Mouse (Mus musculus) MEL (cell line): Measurements from ENCODE around the gene Fut1. TPM values are rescaled to one million over a fixed set of nuclear protein-coding genes. Genes with fewer than 3 reads are reported as not detected.

Experiments
- DNase-seq: peaks from one replicate; pipeline ENCODE4 v3.0.0; 2011; ENCODE audit warnings: low read depth, low spot score
- H3K27ac ChIP-seq: 2 replicates; pipeline ENCODE4 v1.5.1; 2012; ENCODE audit warnings: low read depth, mild to moderate bottlenecking, control low read depth, low read length, moderate library complexity; ENCODE audit not compliant: control insufficient read depth
- H3K27me3 ChIP-seq, 2 experiments: fragments of 150-350 bp in 1 of 2; sonication (generic) in 1 of 2; 2 replicates each; pipeline ENCODE4 v1.6.1; 2012; ENCODE audit warnings: low read length in 2 of 2, mild to moderate bottlenecking in 2 of 2, improper control_type of control experiment in 1 of 2, moderate library complexity in 1 of 2; ENCODE audit not compliant: insufficient read depth in 2 of 2, control insufficient read depth in 1 of 2
- H3K36me3 ChIP-seq, 2 experiments: 2 replicates each; pipeline ENCODE4 v1.6.1; 2012 to 2014; ENCODE audit warnings: low read length in 2 of 2, improper control_type of control experiment in 1 of 2, inconsistent platforms in 1 of 2, mild to moderate bottlenecking in 1 of 2; ENCODE audit not compliant: insufficient read depth in 2 of 2, control insufficient read depth in 1 of 2
- H3K4me1 ChIP-seq, 2 experiments: fragments of 150-350 bp in 1 of 2; sonication (generic) in 1 of 2; 2 replicates each; pipeline ENCODE4 v1.6.1; 2012; ENCODE audit warnings: low read length in 2 of 2, improper control_type of control experiment in 1 of 2, mild to moderate bottlenecking in 1 of 2; ENCODE audit not compliant: insufficient read depth in 2 of 2, control insufficient read depth in 1 of 2
- H3K4me3 ChIP-seq, 2 experiments: fragments of 150-350 bp in 1 of 2; sonication (generic) in 1 of 2; 2 replicates each; pipeline ENCODE4 v1.5.1; 2012; ENCODE audit warnings: low read depth in 2 of 2, low read length in 2 of 2, mild to moderate bottlenecking in 2 of 2, moderate library complexity in 2 of 2, control low read depth in 1 of 2, improper control_type of control experiment in 1 of 2; ENCODE audit not compliant: control insufficient read depth in 1 of 2, insufficient read depth in 1 of 2
- H3K79me2 ChIP-seq: 2 replicates; pipeline ENCODE4 v1.6.1; 2012; ENCODE audit warnings: mild to moderate bottlenecking, low read length, moderate library complexity; ENCODE audit not compliant: control insufficient read depth, poor library complexity, insufficient read depth
- H3K9ac ChIP-seq: 2 replicates; pipeline ENCODE4 v1.6.1; 2012; ENCODE audit warnings: low read depth, mild to moderate bottlenecking, control low read depth, low read length, moderate library complexity; ENCODE audit not compliant: control insufficient read depth, poor library complexity, severe bottlenecking
- H3K9me3 ChIP-seq: fragments of 150-350 bp; sonication (generic); replicated peaks from 2 replicates; pipeline ENCODE4 v1.6.1; 2012; ENCODE audit warnings: mild to moderate bottlenecking, low read length, improper control_type of control experiment, moderate library complexity; ENCODE audit not compliant: insufficient read depth
- BHLHE40 ChIP-seq: IDR thresholded peaks from 2 replicates; pipeline ENCODE4 v1.6.1; 2012; ENCODE audit warnings: low read depth, mild to moderate bottlenecking, inconsistent platforms, low read length, improper control_type of control experiment, borderline replicate concordance
- CHD2 ChIP-seq: IDR thresholded peaks from 2 replicates; pipeline ENCODE4 v1.6.1; 2011; ENCODE audit warnings: low read length, improper control_type of control experiment
- CTCF ChIP-seq, 3 experiments: IDR thresholded peaks in 2 of 3; conservative IDR thresholded peaks in 1 of 3; 2 replicates each; pipeline ENCODE4 v1.5.1; 2011 to 2012; ENCODE audit warnings: low read length in 3 of 3, low read depth in 2 of 3, mild to moderate bottlenecking in 2 of 3, improper control_type of control experiment in 1 of 3, inconsistent platforms in 1 of 3, mixed read lengths in 1 of 3, moderate library complexity in 1 of 3; ENCODE audit not compliant: control insufficient read depth in 1 of 3, insufficient read depth in 1 of 3, poor library complexity in 1 of 3, severe bottlenecking in 1 of 3
- E2F4 ChIP-seq: IDR thresholded peaks from 2 replicates; pipeline ENCODE4 v1.6.1; 2011; ENCODE audit warnings: low read depth, low read length, improper control_type of control experiment, borderline replicate concordance
- ELF1 ChIP-seq: IDR thresholded peaks from 2 replicates; pipeline ENCODE4 v1.6.1; 2014; ENCODE audit warnings: low read depth, mild to moderate bottlenecking, inconsistent platforms, low read length, improper control_type of control experiment, moderate library complexity
- EP300 ChIP-seq, 2 experiments: IDR thresholded peaks; 2 replicates each; pipeline ENCODE4 v1.6.1; 2011; ENCODE audit warnings: improper control_type of control experiment in 2 of 2, low read length in 2 of 2, low read depth in 1 of 2, mild to moderate bottlenecking in 1 of 2
- ETS1 ChIP-seq: IDR thresholded peaks from 2 replicates; pipeline ENCODE4 v1.6.1; 2012; ENCODE audit warnings: low read depth, mild to moderate bottlenecking, inconsistent platforms, low read length, improper control_type of control experiment, moderate library complexity
- GABPA ChIP-seq: IDR thresholded peaks from 2 replicates; pipeline ENCODE4 v1.6.1; 2012; ENCODE audit warnings: low read depth, mild to moderate bottlenecking, inconsistent platforms, low read length, improper control_type of control experiment, moderate library complexity
- HCFC1 ChIP-seq: IDR thresholded peaks from 2 replicates; pipeline ENCODE4 v1.6.1; 2012; ENCODE audit warnings: low read depth, mild to moderate bottlenecking, inconsistent platforms, low read length, improper control_type of control experiment, moderate library complexity
- JUND ChIP-seq: IDR thresholded peaks from 2 replicates; pipeline ENCODE4 v1.6.1; 2011; ENCODE audit warnings: low read depth, mild to moderate bottlenecking, improper control_type of control experiment, low read length
- KAT2A ChIP-seq: conservative IDR thresholded peaks from 2 replicates; pipeline ENCODE4 v1.6.1; 2012; ENCODE audit warnings: low read depth, low read length, improper control_type of control experiment, inconsistent platforms
- MAFK ChIP-seq: IDR thresholded peaks from 2 replicates; pipeline ENCODE4 v1.6.1; 2011; ENCODE audit warnings: low read depth, mild to moderate bottlenecking, low read length, improper control_type of control experiment, borderline replicate concordance
- MAX ChIP-seq: IDR thresholded peaks from 2 replicates; pipeline ENCODE4 v1.6.1; 2011; ENCODE audit warnings: low read length, improper control_type of control experiment
- MAZ ChIP-seq: IDR thresholded peaks from 2 replicates; pipeline ENCODE4 v1.6.1; 2012; ENCODE audit warnings: low read depth, mild to moderate bottlenecking, inconsistent platforms, low read length, improper control_type of control experiment
- MXI1 ChIP-seq: IDR thresholded peaks from 2 replicates; pipeline ENCODE4 v1.6.1; 2011; ENCODE audit warnings: mild to moderate bottlenecking, low read depth, low read length, improper control_type of control experiment
- MYC ChIP-seq: IDR thresholded peaks from 2 replicates; pipeline ENCODE4 v1.6.1; 2011; ENCODE audit warnings: low read depth, mild to moderate bottlenecking, low read length, improper control_type of control experiment, moderate library complexity
- NELFE ChIP-seq: IDR thresholded peaks from 2 replicates; pipeline ENCODE4 v1.6.1; 2011; ENCODE audit warnings: low read depth, low read length, improper control_type of control experiment
- POLR2A ChIP-seq, 2 experiments: IDR thresholded peaks; 2 replicates each; pipeline ENCODE4 v1.6.1; 2011 to 2012; ENCODE audit warnings: low read length in 2 of 2, mild to moderate bottlenecking in 2 of 2, control low read depth in 1 of 2, improper control_type of control experiment in 1 of 2, low read depth in 1 of 2, moderate library complexity in 1 of 2; ENCODE audit not compliant: control insufficient read depth in 1 of 2, insufficient read depth in 1 of 2, poor library complexity in 1 of 2
- POLR2AphosphoS2 ChIP-seq: IDR thresholded peaks from 2 replicates; pipeline ENCODE4 v1.6.1; 2011; ENCODE audit warnings: low read length, improper control_type of control experiment
- POLR2AphosphoS5 ChIP-seq: IDR thresholded peaks from 2 replicates; pipeline ENCODE4 v1.6.1; 2012; ENCODE audit warnings: low read depth, borderline replicate concordance, mild to moderate bottlenecking, inconsistent platforms, low read length, moderate library complexity, mixed read lengths
- RAD21 ChIP-seq: IDR thresholded peaks from 2 replicates; pipeline ENCODE4 v1.6.1; 2011; ENCODE audit warnings: mild to moderate bottlenecking, low read depth, low read length, improper control_type of control experiment
- RCOR1 ChIP-seq: IDR thresholded peaks from 2 replicates; pipeline ENCODE4 v1.6.1; 2012; ENCODE audit warnings: low read depth, mild to moderate bottlenecking, inconsistent platforms, low read length, improper control_type of control experiment
- SIN3A ChIP-seq: IDR thresholded peaks from 2 replicates; pipeline ENCODE4 v1.6.1; 2012; ENCODE audit warnings: low read length, improper control_type of control experiment, inconsistent platforms
- SMC3 ChIP-seq: IDR thresholded peaks from 2 replicates; pipeline ENCODE4 v1.6.1; 2011; ENCODE audit warnings: low read depth, low read length, improper control_type of control experiment
- TAL1 ChIP-seq: IDR thresholded peaks from 2 replicates; pipeline ENCODE4 v1.6.1; 2012; ENCODE audit warnings: mild to moderate bottlenecking, inconsistent platforms, low read length, moderate library complexity, mixed read lengths
- TBP ChIP-seq: IDR thresholded peaks from 2 replicates; pipeline ENCODE4 v1.8.0; 2011; ENCODE audit warnings: low read depth, low read length, improper control_type of control experiment
- TCF12 ChIP-seq: IDR thresholded peaks from 2 replicates; pipeline ENCODE4 v1.6.1; 2014; ENCODE audit warnings: low read depth, mild to moderate bottlenecking, inconsistent platforms, low read length, improper control_type of control experiment, moderate library complexity
- UBTF ChIP-seq: IDR thresholded peaks from 2 replicates; pipeline ENCODE4 v1.6.1; 2012; ENCODE audit warnings: low read depth, mild to moderate bottlenecking, inconsistent platforms, low read length, improper control_type of control experiment, moderate library complexity, borderline replicate concordance; ENCODE audit not compliant: insufficient read depth
- USF1 ChIP-seq: IDR thresholded peaks from 2 replicates; pipeline ENCODE4 v1.6.1; 2014; ENCODE audit warnings: low read depth, mild to moderate bottlenecking, inconsistent platforms, low read length, improper control_type of control experiment, moderate library complexity
- USF2 ChIP-seq, 2 experiments: IDR thresholded peaks; 2 replicates each; pipeline ENCODE4 v1.6.1; 2011 to 2012; ENCODE audit warnings: improper control_type of control experiment in 2 of 2, low read length in 2 of 2, borderline replicate concordance in 1 of 2, inconsistent platforms in 1 of 2, low read depth in 1 of 2, mild to moderate bottlenecking in 1 of 2; ENCODE audit not compliant: insufficient read depth in 1 of 2
- ZC3H11A ChIP-seq: IDR thresholded peaks from 2 replicates; pipeline ENCODE4 v1.6.1; 2012; ENCODE audit warnings: low read depth, mild to moderate bottlenecking, inconsistent platforms, low read length, improper control_type of control experiment
- ZKSCAN1 ChIP-seq: IDR thresholded peaks from 2 replicates; pipeline ENCODE4 v1.6.1; 2012; ENCODE audit warnings: low read depth, mild to moderate bottlenecking, inconsistent platforms, low read length, improper control_type of control experiment, moderate library complexity
- ZMIZ1 ChIP-seq: IDR thresholded peaks from 2 replicates; pipeline ENCODE4 v1.6.1; 2012; ENCODE audit warnings: low read depth, mild to moderate bottlenecking, inconsistent platforms, low read length, improper control_type of control experiment, moderate library complexity
- ZNF384 ChIP-seq: IDR thresholded peaks from 2 replicates; pipeline ENCODE4 v1.6.1; 2012; ENCODE audit warnings: low read depth, mild to moderate bottlenecking, inconsistent platforms, low read length, improper control_type of control experiment
- polyA plus RNA-seq, 2 experiments: library from polyadenylated mRNA; stranded (reverse) in 1 of 2; unstranded in 1 of 2; fragments of >175 nt in 1 of 2; fragments of >200 nt in 1 of 2; gene quantifications; 2 replicates each; pipeline versions ENCODE4 v1.2.1 to v1.2.4; 2012; ENCODE audit warnings: low replicate concordance in 2 of 2, low read depth in 1 of 2; ENCODE audit not compliant: insufficient read length in 2 of 2, insufficient read depth in 1 of 2, missing spikeins in 1 of 2
- total RNA-seq: library from RNA; depleted of rRNA; stranded (reverse); fragments of 300-350 nt; gene quantifications from 2 replicates; pipeline ENCODE4 v1.2.3, GENCODE M21; 2012

Fut1 gene
- total and polyA plus RNA-seq, 3 experiments = 0.04 TPM; not detected in 2

DNA sequence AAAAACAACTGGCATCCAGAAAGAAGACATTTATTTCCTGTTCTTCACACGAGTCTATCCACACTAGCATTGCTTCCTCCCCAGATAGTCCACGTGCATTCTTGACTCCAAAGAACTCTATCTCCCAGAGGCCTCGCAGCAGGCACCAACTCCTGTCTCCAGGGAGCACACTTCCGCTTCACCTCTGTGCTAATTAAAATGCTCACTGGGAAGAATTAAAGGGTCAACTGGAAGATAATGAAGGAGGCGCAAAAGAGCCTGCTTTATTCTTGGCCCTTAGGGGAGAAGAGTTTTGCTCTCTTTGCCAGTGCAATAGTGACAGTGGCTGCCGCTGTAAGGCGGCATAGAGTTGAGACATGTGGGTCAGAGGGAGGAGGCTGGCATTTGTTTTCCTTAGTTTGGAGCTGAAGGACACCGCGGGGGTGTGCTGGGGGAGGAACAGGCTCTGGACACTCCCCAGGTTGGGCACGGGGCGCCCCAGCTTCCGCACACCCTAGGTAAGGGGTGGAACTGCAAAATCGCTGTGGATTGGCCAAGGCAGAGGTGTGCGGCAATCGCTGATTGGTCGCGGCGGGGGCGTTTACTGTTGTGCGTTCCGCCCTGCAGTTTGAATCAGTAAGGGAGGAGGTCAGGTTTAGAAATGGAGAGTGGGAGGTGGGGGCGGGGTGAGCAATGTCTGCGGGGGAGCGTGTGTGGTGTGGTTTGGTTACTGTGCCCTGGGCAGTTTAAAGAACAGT, 49.1 kb upstream of the Fut1 start:
- H3K9me3 ChIP-seq = no peaks in the 10 kb centered on the region
- H3K79me2 ChIP-seq = peaks cover 10% of the 10 kb centered on the region
- peak; percentile 98 for DNase-seq
- H3K4me1 ChIP-seq = peaks cover 8 to 24% of the 10 kb centered on the region in 2 experiments
- peaks cover 0 to 14% of the 10 kb centered on the region in 2 experiments; a peak in 2 of 4 replicates for H3K36me3 ChIP-seq
- H3K27me3 ChIP-seq = no peaks in the 10 kb centered on the region
- peak overlapping the region; percentile 90 for H3K27ac ChIP-seq
- peak overlapping the region; percentile 64 for H3K9ac ChIP-seq
- no peak for TF ChIP-seq ZKSCAN1
- peak; percentile 48 for TF ChIP-seq NELFE
- peak in 1 of 2 experiments; percentile 8; a peak in 2 of 4 replicates for TF ChIP-seq POLR2A (IDR thresholded peaks at IDR 0.05; ENCODE audit: control insufficient read depth in 1 of 2, insufficient read depth in 1 of 2, low read depth in 1 of 2, low read length in 2 of 2, poor library complexity in 1 of 2)
- peak; percentile 26; the same call in 1 of the 2 replicates for TF ChIP-seq TBP
- TF ChIP-seq ETS1 = peak; percentile 44
- peak; percentile 82; the same call in 1 of the 2 replicates for TF ChIP-seq MXI1
- 0 out of 4 replicates have a peak, but pooled peaks of 1 of the 2 experiments have one; percentile 6 for TF ChIP-seq EP300 (IDR thresholded peaks at IDR 0.05; ENCODE audit: low read depth in 1 of 2, low read length in 2 of 2)
- TF ChIP-seq ZNF384 = no peak
- TF ChIP-seq MAX = peak; percentile 81
- TF ChIP-seq POLR2AphosphoS2 = no peak
- no peak for TF ChIP-seq RAD21
- peak; percentile 68; the same call in 1 of the 2 replicates for TF ChIP-seq HCFC1
- peak; percentile 1; the same call in 1 of the 2 replicates for TF ChIP-seq MAZ
- no peak for TF ChIP-seq MAFK
- TF ChIP-seq CHD2 = no peak; the same call in 1 of the 2 replicates
- TF ChIP-seq ZMIZ1 = no peak
- TF ChIP-seq GABPA = no peak
- 0 out of 2 replicates have a peak, but pooled peaks have one; percentile 36 for TF ChIP-seq TAL1
- TF ChIP-seq USF2 (IDR thresholded peaks at IDR 0.05; ENCODE audit: borderline replicate concordance in 1 of 2, insufficient read depth in 1 of 2, low read depth in 1 of 2, low read length in 2 of 2) = no peak
- TF ChIP-seq RCOR1 = no peak
- TF ChIP-seq SIN3A = peak; percentile 82
- no peak for TF ChIP-seq ZC3H11A
- no peak for TF ChIP-seq JUND
- no peak for TF ChIP-seq KAT2A
- peak; percentile 82; the same call in 1 of the 2 replicates for TF ChIP-seq BHLHE40
- peak; percentile 3; the same call in 1 of the 2 replicates for TF ChIP-seq USF1
- peak; percentile 92 for TF ChIP-seq MYC
- TF ChIP-seq ELF1 = no peak
- TF ChIP-seq SMC3 = no peak
- no peak for TF ChIP-seq POLR2AphosphoS5
- no peak for TF ChIP-seq E2F4
- no peak for TF ChIP-seq CTCF (IDR thresholded peaks at IDR 0.05 in 2 of 3, conservative IDR thresholded peaks at IDR 0.05 in 1 of 3; ENCODE audit: control insufficient read depth in 1 of 3, insufficient read depth in 1 of 3, low read depth in 2 of 3, low read length in 3 of 3, poor library complexity in 1 of 3, severe bottlenecking in 1 of 3)
- no peak for TF ChIP-seq UBTF
- TF ChIP-seq TCF12 = no peak
- H3K4me3 ChIP-seq = peak overlapping the region; percentile 44 to 52
